Mouse (Mus musculus): Measurements from ENCODE around the gene Fgfr2. TPM values are rescaled to one million over a fixed set of nuclear protein-coding genes. Genes with fewer than 3 reads are reported as not detected.

The Fgfr2 gene
- polyA plus RNA-seq, 1 experiment from 2014 or later: 47.9 TPM

GRCm38 (mm10) chr7:132701412-132701811, 421.7 kb downstream of the Fgfr2 start:
- Histone ChIP-seq H3K36me3 (ENCODE audit: poor library complexity, severe bottlenecking) (no peaks in the 10 kb centered on the region), H3K27me3 (no peaks in the 10 kb centered on the region), H3K27ac (no peak overlapping the region), H3K4me1 (no peaks in the 10 kb centered on the region), H3K9me3 (replicated peaks) (no peaks in the 10 kb centered on the region), H3K4me2 (no peak overlapping the region), H3K9ac (no peak overlapping the region), H3K4me3 (no peak overlapping the region)
- ATAC-seq: no peak
- 87% methylated on average over 3 of the region's 3 CpGs for WGBS

DNA sequence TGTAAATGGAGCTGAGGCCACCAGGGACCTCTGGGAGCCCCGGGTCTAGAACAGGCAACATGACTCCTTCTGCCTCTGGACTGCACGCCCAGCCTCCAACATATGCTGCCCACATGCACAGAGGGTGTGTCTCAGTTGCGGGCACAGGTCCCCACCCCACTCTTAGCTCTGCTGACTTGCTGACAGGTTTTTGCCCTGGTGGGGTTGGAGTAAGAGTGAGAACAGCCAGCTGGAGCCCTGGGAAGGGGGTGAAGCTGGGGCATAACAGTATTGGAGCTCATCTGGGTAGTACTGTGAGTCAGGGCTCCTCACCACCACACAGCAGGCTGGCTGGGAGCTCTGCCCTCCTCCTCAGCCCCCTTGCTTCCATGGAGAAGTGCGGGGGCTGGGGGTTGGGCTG, 423.0 kb downstream of the Fgfr2 start:
- Histone ChIP-seq H3K27me3 (no peaks in the 10 kb centered on the region), H3K4me2 (no peak overlapping the region), H3K9me3 (replicated peaks) (no peaks in the 10 kb centered on the region), H3K36me3 (ENCODE audit: poor library complexity, severe bottlenecking) (no peaks in the 10 kb centered on the region), H3K4me1 (no peaks in the 10 kb centered on the region), H3K27ac (no peak overlapping the region), H3K9ac (no peak overlapping the region), H3K4me3 (no peak overlapping the region)
- no peak for ATAC-seq
- 83% methylated on average over 4 of the region's 4 CpGs for WGBS

- peaks cover 4% of the 10 kb centered on the region; the same call in 1 of the 2 replicates for H3K9me3 ChIP-seq (replicated peaks)
- no peak overlapping the region for H3K4me3 ChIP-seq
- no peaks in the 10 kb centered on the region for H3K27me3 ChIP-seq
- H3K4me2 ChIP-seq: no peak overlapping the region
- no peak overlapping the region for H3K9ac ChIP-seq
- ATAC-seq: no peak
- H3K36me3 ChIP-seq (ENCODE audit: poor library complexity, severe bottlenecking): 0 out of 2 replicates have a peak, but pooled peaks cover 2% of the 10 kb centered on the region
- H3K4me1 ChIP-seq: no peaks in the 10 kb centered on the region
- H3K27ac ChIP-seq: no peak overlapping the region
Observed at GRCm38 (mm10) chr7:132699639-132700038, 423.5 kb downstream of the Fgfr2 start.

GRCm38 (mm10) chr7:132699165-132699564, 424.0 kb downstream of the Fgfr2 start:
- H3K4me1 ChIP-seq: no peaks in the 10 kb centered on the region
- 59% methylated on average over 4 of the region's 4 CpGs for WGBS
- ATAC-seq: no peak
- no peak overlapping the region for H3K4me3 ChIP-seq
- H3K9ac ChIP-seq: no peak overlapping the region
- no peaks in the 10 kb centered on the region for H3K27me3 ChIP-seq
- H3K4me2 ChIP-seq: no peak overlapping the region
- H3K9me3 ChIP-seq (replicated peaks): peaks cover 5% of the 10 kb centered on the region; the same call in 1 of the 2 replicates
- H3K36me3 ChIP-seq (ENCODE audit: poor library complexity, severe bottlenecking): 0 out of 2 replicates have a peak, but pooled peaks cover 2% of the 10 kb centered on the region
- no peak overlapping the region for H3K27ac ChIP-seq

DNA sequence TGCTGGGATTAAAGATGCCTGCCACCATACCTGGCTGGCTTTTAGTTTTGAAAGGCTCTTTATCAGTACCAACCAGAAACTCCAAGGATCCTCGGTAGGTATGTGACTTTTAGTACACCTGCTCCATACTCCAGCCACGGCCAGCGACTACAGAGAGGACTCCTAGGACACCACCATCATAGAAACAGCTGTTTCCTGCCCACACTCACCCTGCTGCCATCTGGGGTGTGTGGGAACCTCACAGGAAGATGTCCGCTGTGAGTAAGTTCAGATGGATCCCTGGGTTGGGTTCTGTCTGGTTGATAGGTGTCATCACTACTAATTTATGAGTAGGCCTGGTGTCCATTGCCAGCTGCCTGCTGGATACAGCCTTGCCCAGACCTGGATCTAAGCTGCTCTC, 424.4 kb downstream of the Fgfr2 start:
- Histone ChIP-seq H3K27me3 (no peaks in the 10 kb centered on the region), H3K4me1 (no peaks in the 10 kb centered on the region), H3K4me3 (no peak overlapping the region), H3K4me2 (no peak overlapping the region), H3K27ac (no peak overlapping the region), H3K36me3 (ENCODE audit: poor library complexity, severe bottlenecking) (0 out of 2 replicates have a peak, but pooled peaks cover 2% of the 10 kb centered on the region), H3K9ac (no peak overlapping the region), H3K9me3 (replicated peaks) (peaks cover 5% of the 10 kb centered on the region; the same call in 1 of the 2 replicates)
- ATAC-seq: no peak
- WGBS: 89% methylated on average over 4 of the region's 4 CpGs

DNA sequence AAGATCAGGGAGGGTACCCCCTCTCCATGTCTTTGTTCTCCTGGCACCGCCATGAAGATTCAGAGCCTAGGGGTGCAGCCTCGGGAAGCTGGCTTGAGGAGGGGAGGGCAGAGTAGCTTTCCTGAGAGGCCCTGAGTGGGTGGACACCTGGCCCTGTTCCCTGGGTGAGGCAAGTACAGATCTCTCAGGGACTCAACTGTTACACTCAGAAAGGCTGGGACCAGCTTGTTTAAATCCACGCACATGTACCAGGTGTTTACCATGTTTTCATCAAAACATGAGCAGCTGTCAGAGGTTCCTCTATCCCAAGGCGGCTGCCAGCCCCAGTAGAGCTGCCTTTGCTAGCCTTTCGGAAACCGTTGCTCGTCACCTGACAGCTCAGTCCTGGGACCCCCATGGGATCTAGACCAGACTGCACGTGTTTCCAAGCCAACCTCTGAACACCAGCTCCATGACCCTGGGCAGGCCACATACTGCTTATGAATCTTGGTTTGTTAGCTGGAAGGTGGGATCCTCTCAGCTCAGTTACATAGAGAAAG, 425.8 kb downstream of the Fgfr2 start:
- Histone ChIP-seq H3K27ac (no peak overlapping the region), H3K4me2 (no peak overlapping the region), H3K9me3 (replicated peaks) (peaks cover 5% of the 10 kb centered on the region; the same call in 1 of the 2 replicates), H3K9ac (no peak overlapping the region), H3K27me3 (no peaks in the 10 kb centered on the region), H3K36me3 (ENCODE audit: poor library complexity, severe bottlenecking) (0 out of 2 replicates have a peak, but pooled peaks cover 2% of the 10 kb centered on the region), H3K4me3 (no peak overlapping the region), H3K4me1 (peaks cover 5% of the 10 kb centered on the region; the same call in 1 of the 2 replicates)
- 84% methylated on average over 8 of the region's 8 CpGs for WGBS
- no peak for ATAC-seq

- Histone ChIP-seq H3K4me3 (no peak overlapping the region), H3K27ac (no peak overlapping the region), H3K9me3 (replicated peaks) (peaks cover 5% of the 10 kb centered on the region; the same call in 1 of the 2 replicates), H3K9ac (no peak overlapping the region), H3K4me1 (peaks cover 5% of the 10 kb centered on the region; the same call in 1 of the 2 replicates), H3K27me3 (no peaks in the 10 kb centered on the region), H3K4me2 (no peak overlapping the region), H3K36me3 (ENCODE audit: poor library complexity, severe bottlenecking) (0 out of 2 replicates have a peak, but pooled peaks cover 2% of the 10 kb centered on the region)
- no peak for ATAC-seq
- 90% methylated on average over 2 of the region's 2 CpGs for WGBS
Observed at GRCm38 (mm10) chr7:132693561-132693960, 429.6 kb downstream of the Fgfr2 start.

DNA sequence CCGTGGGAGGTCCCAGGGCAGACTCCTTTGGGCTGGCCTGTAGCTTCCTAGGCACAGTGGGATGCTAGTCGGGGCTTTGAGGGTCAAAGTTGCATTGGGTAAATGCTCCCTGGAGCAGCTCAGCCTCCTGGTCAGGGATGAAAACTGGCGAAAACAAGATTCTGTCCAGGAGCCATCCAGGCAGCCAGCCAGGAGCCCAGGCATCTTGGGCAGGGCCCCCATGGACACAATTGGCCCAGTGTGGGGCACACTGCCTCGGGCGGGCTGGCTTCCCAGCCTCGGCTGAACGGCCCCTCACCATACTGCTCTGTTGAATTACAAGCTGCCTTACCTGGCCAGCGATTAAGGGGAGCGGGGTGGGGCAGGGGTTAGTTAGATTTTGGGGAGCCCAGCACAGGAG, 430.4 kb downstream of the Fgfr2 start:
- no peaks in the 10 kb centered on the region for H3K27me3 ChIP-seq
- H3K9ac ChIP-seq: no peak overlapping the region
- H3K4me2 ChIP-seq: no peak overlapping the region
- H3K4me3 ChIP-seq: no peak overlapping the region
- no peak for ATAC-seq
- peaks cover 5% of the 10 kb centered on the region; the same call in 1 of the 2 replicates for H3K4me1 ChIP-seq
- H3K9me3 ChIP-seq (replicated peaks): peaks cover 5% of the 10 kb centered on the region; the same call in 1 of the 2 replicates
- 0 out of 2 replicates have a peak, but pooled peaks cover 2% of the 10 kb centered on the region for H3K36me3 ChIP-seq (ENCODE audit: poor library complexity, severe bottlenecking)
- WGBS: 71% methylated on average over 9 of the region's 9 CpGs
- H3K27ac ChIP-seq: no peak overlapping the region

- Histone ChIP-seq H3K27ac (no peak overlapping the region), H3K36me3 (ENCODE audit: poor library complexity, severe bottlenecking) (0 out of 2 replicates have a peak, but pooled peaks cover 2% of the 10 kb centered on the region), H3K9me3 (replicated peaks) (peaks cover 5% of the 10 kb centered on the region; the same call in 1 of the 2 replicates), H3K4me3 (no peak overlapping the region), H3K4me1 (peaks cover 5% of the 10 kb centered on the region; the same call in 1 of the 2 replicates), H3K27me3 (no peaks in the 10 kb centered on the region), H3K9ac (no peak overlapping the region), H3K4me2 (no peak overlapping the region)
- no peak for ATAC-seq
- 89% methylated on average over 14 of the region's 14 CpGs for WGBS
Observed at GRCm38 (mm10) chr7:132690716-132691472, 432.3 kb downstream of the Fgfr2 start.

DNA sequence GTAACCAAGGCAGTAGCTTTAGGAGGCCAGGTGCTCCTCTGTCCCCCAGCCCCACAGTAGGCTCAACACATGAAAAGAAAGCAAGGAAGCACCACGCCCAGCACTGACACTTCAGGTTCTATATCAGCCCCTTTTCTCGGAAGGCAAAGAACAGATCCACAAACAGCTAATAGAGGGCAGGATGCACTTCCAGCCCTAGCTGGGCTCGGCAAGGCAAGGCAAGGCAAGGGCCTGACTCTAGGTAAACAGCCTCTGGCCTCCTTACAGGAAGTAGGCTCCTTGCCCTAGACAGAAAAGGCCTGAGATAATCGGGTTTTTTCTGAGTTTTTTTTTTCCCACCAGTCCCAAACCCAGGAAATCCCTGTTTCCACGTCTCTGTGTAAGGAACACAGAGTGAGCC, 433.4 kb downstream of the Fgfr2 start:
- Histone ChIP-seq H3K9ac (no peak overlapping the region), H3K4me2 (no peak overlapping the region), H3K36me3 (ENCODE audit: poor library complexity, severe bottlenecking) (no peaks in the 10 kb centered on the region), H3K27me3 (no peaks in the 10 kb centered on the region), H3K4me3 (no peak overlapping the region), H3K27ac (no peak overlapping the region), H3K4me1 (peaks cover 5% of the 10 kb centered on the region; the same call in 1 of the 2 replicates), H3K9me3 (replicated peaks) (peaks cover 1% of the 10 kb centered on the region; the same call in 1 of the 2 replicates)
- no peak for ATAC-seq
- 83% methylated on average over 5 of the region's 5 CpGs for WGBS

GRCm38 (mm10) chr7:132688721-132689120, 434.4 kb downstream of the Fgfr2 start:
- no peaks in the 10 kb centered on the region for H3K36me3 ChIP-seq (ENCODE audit: poor library complexity, severe bottlenecking)
- peaks cover 5% of the 10 kb centered on the region; the same call in 1 of the 2 replicates for H3K4me1 ChIP-seq
- no peak overlapping the region for H3K4me3 ChIP-seq
- H3K9ac ChIP-seq: no peak overlapping the region
- no peak overlapping the region for H3K27ac ChIP-seq
- no peak overlapping the region for H3K4me2 ChIP-seq
- H3K9me3 ChIP-seq (replicated peaks): no peaks in the 10 kb centered on the region
- 52% methylated on average over 5 of the region's 5 CpGs for WGBS
- ATAC-seq: no peak
- H3K27me3 ChIP-seq: no peaks in the 10 kb centered on the region

- Histone ChIP-seq H3K4me3 (no peak overlapping the region), H3K4me2 (no peak overlapping the region), H3K27me3 (no peaks in the 10 kb centered on the region), H3K9ac (no peak overlapping the region), H3K9me3 (replicated peaks) (no peaks in the 10 kb centered on the region), H3K27ac (no peak overlapping the region), H3K4me1 (peaks cover 5% of the 10 kb centered on the region; the same call in 1 of the 2 replicates), H3K36me3 (ENCODE audit: poor library complexity, severe bottlenecking) (no peaks in the 10 kb centered on the region)
- WGBS: 57% methylated on average over 2 of the region's 2 CpGs
- no peak for ATAC-seq
Observed at GRCm38 (mm10) chr7:132687897-132688296, 435.3 kb downstream of the Fgfr2 start.

Measured in forebrain, embryonic 13.5 days (tissue).